Mouse (Mus musculus) brain, adult 2 months (tissue): ENCODE results near the gene Ldlrad1.

Experiments
- DNase-seq: peaks from one replicate; pipeline ENCODE4 v3.0.0; 2011; ENCODE audit warnings: low read depth, low spot score

Ldlrad1 gene

GRCm38 (mm10) chr4:107211465-107211864, 2.5 kb downstream of the Ldlrad1 start:
- peak; percentile 64 for DNase-seq

DNA sequence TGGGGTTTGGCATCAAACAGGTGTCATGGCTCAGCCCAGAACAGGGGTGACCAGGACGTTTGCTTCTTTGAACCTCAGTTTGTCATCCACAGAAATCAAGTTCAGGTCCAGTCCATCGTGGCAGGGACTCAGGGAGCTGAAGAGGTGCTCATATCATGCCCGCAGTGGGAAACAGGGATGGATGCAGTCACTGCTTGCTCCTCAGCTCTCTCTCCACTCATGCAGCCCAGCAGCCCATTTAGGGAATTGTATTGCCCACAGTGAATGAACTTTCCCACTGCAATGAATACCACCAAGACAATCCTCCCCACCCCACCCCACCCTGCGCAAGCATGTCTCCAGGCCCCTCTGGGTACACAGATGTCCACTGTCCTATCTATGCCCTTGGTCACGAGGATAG, 3.0 kb downstream of the Ldlrad1 start:
- DNase-seq = no peak

- no peak for DNase-seq
Measured at GRCm38 (mm10) chr4:107213279-107214011, 4.5 kb downstream of the Ldlrad1 start.

DNA sequence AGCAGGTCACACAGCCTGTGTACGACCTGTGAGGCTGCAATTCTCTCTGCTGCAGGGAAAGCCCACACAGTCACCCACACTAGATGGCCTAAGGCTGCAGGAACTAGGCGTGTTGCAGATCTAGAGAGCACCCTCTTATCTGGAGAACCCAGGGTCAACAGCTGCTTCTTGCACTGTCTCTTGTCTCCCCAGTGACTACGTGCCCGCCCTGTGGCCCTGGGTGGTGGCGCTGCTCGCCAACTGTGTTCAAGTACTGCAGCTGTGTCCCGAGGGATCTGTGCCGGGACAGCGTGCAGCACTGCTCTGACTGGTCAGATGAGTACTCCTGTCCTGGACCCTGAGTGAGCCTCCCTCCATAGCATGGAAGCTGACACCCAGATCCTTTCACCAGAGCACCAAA, 8.6 kb downstream of the Ldlrad1 start:
- no peak for DNase-seq

GRCm38 (mm10) chr4:107221524-107221923, 12.5 kb downstream of the Ldlrad1 start:
- DNase-seq = no peak

DNA sequence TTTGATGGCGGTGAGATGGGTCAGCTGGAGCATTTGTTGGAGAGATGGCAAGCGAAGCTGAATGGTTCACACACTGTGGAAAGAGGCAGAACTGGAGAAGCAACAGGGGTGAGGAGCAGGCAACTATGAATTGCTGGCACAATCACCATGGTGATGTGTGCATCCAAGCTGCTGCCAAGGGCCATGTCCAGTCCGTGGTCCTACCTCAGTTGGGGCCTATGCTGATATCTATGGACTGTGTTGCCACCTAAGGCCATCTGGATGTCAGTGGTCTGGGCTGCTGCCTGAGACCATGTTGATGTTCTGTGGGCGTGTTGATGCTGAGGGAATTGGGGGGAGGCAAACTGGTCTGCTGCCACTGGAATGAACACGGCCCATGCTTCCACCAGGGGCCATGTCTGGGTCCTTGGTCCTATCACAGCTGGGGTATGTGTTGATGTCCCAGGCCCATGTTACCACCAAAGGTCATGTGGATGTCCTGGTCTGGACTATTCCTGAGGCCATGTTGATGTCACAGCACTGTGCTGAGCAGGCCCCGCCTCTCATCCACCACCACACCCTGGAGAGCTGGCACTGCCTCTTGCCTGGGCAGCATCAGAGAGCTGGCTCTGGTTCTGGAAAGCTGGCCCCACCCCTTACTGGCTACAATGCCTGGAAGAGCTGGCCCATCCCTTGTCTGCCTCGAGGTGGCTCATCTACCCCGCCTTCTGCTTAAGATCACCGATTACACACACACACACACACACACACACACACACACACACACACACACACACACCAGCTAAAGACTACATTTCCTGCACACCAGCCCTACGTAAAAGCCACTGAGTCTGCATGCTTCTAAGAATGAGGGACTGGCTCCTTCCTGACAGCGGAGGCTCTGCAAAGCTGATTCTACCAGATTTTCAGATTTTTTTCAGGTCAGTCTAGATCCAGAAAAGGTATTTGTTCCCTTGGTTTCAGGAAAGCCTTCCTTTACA, 14.5 kb downstream of the Ldlrad1 start:
- peak; percentile 62 for DNase-seq

DNA sequence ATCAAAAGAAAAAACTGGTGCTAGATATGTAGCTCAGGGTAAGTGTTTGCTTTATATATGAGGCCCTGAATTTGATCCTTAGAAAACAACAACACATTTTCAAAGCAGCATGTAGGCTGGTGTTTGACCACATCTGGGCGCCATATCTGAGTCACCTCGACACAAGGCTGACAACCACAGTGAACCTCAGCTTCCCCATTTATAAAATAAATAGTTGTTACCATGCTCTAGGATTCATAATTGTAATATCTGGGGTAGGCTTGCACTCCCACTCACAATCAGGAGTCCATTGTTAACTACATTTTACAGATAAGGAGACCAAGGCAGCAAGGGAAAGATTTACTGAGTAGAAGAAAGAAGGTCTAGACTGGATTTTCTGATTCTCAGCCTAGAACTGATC, 17.3 kb downstream of the Ldlrad1 start:
- DNase-seq = no peak

GRCm38 (mm10) chr4:107232219-107232618, 23.2 kb downstream of the Ldlrad1 start:
- no peak for DNase-seq

GRCm38 (mm10) chr4:107238253-107238652, 29.3 kb downstream of the Ldlrad1 start:
- no peak for DNase-seq

DNA sequence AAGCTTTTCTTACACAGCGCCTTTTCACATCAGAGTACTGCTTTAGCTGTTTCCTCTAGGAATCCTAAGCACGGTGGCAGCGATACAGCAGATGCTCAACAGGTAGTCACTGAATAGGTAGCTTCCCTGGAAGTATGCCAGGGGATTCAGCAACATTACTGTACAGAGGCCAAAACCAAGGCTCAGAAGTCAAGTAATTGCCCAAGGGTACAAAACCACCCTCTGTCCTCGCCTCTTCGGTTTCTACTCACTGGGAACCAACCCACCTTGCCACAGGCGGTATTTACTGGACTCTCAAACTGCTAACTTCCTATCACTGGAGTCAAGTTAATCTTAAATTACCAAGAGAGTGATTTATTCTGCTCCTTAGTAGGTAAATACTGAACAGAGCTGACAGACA, 31.2 kb downstream of the Ldlrad1 start:
- no peak for DNase-seq

- peak; percentile 22 for DNase-seq
Measured at GRCm38 (mm10) chr4:107243365-107244333, 34.7 kb downstream of the Ldlrad1 start.

DNA sequence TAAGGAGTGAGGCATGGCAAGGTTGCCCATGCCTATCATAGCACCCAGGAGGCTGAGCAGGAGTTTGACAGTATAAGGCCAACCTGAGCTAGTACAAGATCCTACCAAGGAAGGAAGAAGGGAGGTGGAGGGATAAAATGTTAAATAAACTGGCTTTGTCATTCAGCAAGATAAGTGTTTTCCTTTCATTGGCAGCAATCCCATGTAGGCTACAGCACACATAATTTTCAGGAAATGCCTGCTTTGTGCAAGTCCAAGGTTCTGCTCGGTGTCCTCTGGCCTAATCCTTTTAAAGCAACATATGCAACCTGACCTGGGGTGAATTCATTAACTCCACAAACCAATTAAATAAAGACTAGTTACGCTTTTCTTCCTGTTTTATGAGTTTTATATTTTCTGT, 36.4 kb downstream of the Ldlrad1 start:
- DNase-seq = no peak

DNA sequence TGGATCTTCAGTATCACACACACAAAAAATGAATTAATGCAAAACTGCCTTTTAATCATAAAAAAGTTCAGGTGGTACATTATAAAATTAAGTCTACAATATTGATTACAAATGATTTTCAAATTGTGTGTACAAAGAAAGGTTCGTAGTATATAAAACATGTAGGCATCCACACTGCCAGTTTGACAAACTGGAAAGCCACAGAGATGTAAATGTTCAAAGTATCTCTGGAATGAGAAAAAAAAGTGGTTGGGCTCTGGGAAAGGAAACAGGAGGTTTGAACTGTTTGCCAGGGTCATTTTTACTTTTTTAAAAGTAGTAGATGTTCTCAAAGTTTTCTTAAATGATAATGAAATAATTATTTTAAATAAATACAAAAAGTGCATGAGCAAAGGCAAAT, 37.1 kb downstream of the Ldlrad1 start:
- DNase-seq = no peak

DNA sequence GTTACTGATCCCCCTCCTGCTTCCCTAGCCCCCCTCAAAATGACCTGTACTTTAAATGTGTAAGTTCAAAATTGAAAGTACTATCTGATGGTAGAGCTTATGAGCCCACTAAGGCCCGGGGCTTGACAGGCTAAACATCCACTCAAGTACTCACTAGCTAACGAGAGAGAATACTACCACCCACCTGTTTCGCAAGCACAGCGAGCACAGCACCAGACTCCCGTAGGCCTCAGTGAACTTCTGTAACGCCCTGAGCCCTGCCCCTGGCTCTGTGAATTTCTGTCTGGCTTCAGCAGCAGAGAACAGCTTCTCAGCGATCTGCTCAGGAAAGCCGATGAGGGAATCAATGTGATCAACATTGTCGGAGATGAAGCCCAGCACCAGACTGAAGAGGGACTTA, 38.1 kb downstream of the Ldlrad1 start:
- DNase-seq = no peak

- DNase-seq = peak; percentile 11
Measured at GRCm38 (mm10) chr4:107248061-107248460, 39.1 kb downstream of the Ldlrad1 start.

GRCm38 (mm10) chr4:107249471-107249870, 40.5 kb downstream of the Ldlrad1 start:
- peak; percentile 66 for DNase-seq

DNA sequence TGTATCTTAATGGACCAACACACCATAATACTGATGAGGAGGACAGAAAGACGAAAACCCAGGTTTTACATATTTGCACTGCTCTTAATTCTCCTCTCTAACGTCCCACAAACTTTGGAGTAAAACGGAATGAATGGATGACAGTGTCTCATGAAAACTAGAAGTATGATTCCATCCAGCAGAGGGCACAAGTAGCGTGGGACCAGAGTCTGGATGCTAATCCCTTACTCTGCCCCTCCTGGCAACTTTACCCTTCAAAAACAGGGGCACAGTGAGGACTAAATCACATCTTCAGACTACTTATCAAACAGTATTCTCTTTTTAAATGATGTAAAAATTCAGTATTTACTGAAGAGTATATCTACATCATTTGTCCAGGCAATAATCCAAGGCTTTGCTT, 41.5 kb downstream of the Ldlrad1 start:
- peak; percentile 72 for DNase-seq

GRCm38 (mm10) chr4:107252522-107252921, 43.5 kb downstream of the Ldlrad1 start:
- DNase-seq = no peak

DNA sequence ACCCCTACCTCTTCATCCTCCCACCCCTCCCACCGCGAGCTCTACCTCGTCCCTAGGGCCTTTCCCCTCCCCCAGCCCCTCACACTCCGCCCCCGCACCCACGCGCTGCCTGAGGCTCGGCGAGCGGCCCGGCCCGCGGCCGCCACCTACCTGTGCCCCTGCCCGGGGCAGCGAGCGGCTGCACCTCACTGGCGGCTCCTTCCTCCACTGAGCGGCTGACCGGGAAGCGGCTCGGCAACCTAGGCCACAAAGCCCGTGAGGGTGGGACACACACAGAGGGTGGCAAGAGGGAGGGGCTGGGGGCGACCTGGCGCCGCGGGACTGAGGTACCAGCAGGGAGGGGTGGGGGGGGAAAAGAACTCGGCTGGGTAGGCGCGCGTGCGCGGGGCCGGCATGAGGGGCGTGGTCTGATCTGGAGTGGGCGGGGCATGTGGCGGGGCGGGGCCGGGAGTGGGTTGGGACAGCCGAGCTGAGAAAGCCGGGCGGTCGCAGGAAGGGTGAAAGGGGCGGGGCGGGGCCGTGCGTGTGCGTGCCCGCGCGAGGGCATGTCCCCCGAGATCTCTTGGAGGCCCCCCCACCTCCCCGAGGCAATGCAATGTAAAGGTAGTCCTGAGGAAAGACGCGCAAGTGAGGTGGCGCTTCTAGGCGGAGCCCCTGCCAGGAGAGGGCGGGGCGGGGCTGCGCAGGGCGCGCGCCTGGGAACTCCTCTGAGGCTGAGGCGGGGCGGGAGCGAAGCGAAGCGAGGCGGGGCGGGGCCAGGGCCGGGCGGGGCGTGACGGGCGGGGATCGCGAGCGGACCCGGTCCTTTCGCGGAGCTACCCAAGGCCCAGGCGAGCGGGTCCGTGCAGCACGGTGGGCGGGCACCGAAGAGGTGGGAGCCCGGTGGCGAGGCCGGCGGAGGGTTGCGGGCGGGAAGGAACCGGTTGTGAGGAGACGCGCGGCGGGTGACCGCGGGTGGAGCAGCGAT, 44.4 kb downstream of the Ldlrad1 start, which contains the start of the genes Lrrc42 and Hspb11:
TSS of gene Lrrc42 (minus strand) at position 408 of the 967 bp plus-strand sequence.
TSS of gene Hspb11 (plus strand) at position 469 of the 967 bp plus-strand sequence.
- DNase-seq = peak; percentile 99

GRCm38 (mm10) chr4:107254414-107254813, 45.4 kb downstream of the Ldlrad1 start:
- no peak for DNase-seq
